Comparison of ENCODE assay signal across 9 mouse cellular contexts in genomic region chr17:69417724-69418373, GRCm38 (mm10). TPM values are rescaled to one million over a fixed set of nuclear protein-coding genes. Genes with fewer than 3 reads are reported as not detected.
A peak's percentile ranks its signal among the peaks of the same experiment; 100 is the strongest.
DNase-seq lines count a peak whose midpoint lies in the region; ATAC-seq and TF ChIP-seq lines count a peak whose summit lies in the region.
"Had no signal": no experiment of that assay in that cellular context is flagged by ENCODE, and none has a peak within 500 bp of the region (broad histone marks: within the 10 kb centered on the region; RNA-seq: fewer than 3 reads in every experiment).

No protein-coding gene starts in this region.

- H3K4me3 ChIP-seq in thymus, adult 2 months (ENCODE audit: control insufficient read depth, insufficient read depth, low read length) = peak overlapping the region; percentile 76
- H3K4me3 ChIP-seq in limb, embryonic 15.5 days = peak overlapping the region; percentile 84
- H3K4me3 ChIP-seq in small intestine, adult 2 months (ENCODE audit: low read depth, low read length) = peak overlapping the region; percentile 94

- no peaks in the 10 kb centered on the region for H3K36me3 ChIP-seq in thymus, adult 2 months (ENCODE audit: control insufficient read depth, insufficient read depth, low read length)
- H3K36me3 ChIP-seq in limb, embryonic 15.5 days = no peaks in the 10 kb centered on the region
- H3K36me3 ChIP-seq in small intestine, adult 2 months (ENCODE audit: control insufficient read depth, insufficient read depth, low read length) = no peaks in the 10 kb centered on the region

- H3K27ac ChIP-seq in thymus, adult 2 months (ENCODE audit: control insufficient read depth, insufficient read depth, low read length) = peak overlapping the region; percentile 29
- H3K27ac ChIP-seq in limb, embryonic 15.5 days = peak overlapping the region; percentile 98
- H3K27ac ChIP-seq in small intestine, adult 2 months (ENCODE audit: insufficient read depth, low read depth, low read length) = peak overlapping the region; percentile 95

- TF ChIP-seq CTCF in thymus, adult 2 months (IDR thresholded peaks at IDR 0.05; ENCODE audit: borderline replicate concordance, control insufficient read depth, extremely low read depth, insufficient read depth, low read length, poor library complexity) = no peak
- no peak for TF ChIP-seq CTCF in small intestine, adult 2 months (IDR thresholded peaks at IDR 0.05; ENCODE audit: extremely low read depth, insufficient read length, insufficient replicate concordance, low read depth, low read length)

- no peaks in the 10 kb centered on the region for H3K27me3 ChIP-seq in thymus, adult 2 months (ENCODE audit: control insufficient read depth, insufficient read depth, low read length)
- H3K27me3 ChIP-seq in limb, embryonic 15.5 days = no peaks in the 10 kb centered on the region
- H3K27me3 ChIP-seq in small intestine, adult 2 months (ENCODE audit: control insufficient read depth, insufficient read depth, low read length) = no peaks in the 10 kb centered on the region

- peak overlapping the region; percentile 64 for H3K4me2 ChIP-seq in limb, embryonic 15.5 days

- no peak for DNase-seq in thymus, adult 2 months
- no peak for DNase-seq in thymus, postnatal 14 days
- DNase-seq in adrenal gland, postnatal 36 days = no peak
- no peak for DNase-seq in frontal cortex, postnatal 14 days (ENCODE audit: low spot score in 2 of 2)
- no peak for DNase-seq in left cerebral cortex, postnatal 10 days (ENCODE audit: extremely low spot score in 1 of 2, low spot score in 2 of 2)

- 5% methylated on average over 26 of the region's 26 CpGs for WGBS in thymus, adult 2 months
- 3% methylated on average over 26 of the region's 26 CpGs for WGBS in limb, embryonic 15.5 days
- 2% methylated on average over 26 of the region's 26 CpGs for WGBS in small intestine, adult 2 months

- ATAC-seq in erythroblast, adult 5-6 weeks (replicated peaks; ENCODE audit: low FRiP score, poor library complexity, severe bottlenecking) = peak; percentile 33; the same call in 1 of the 2 replicates
- peak; percentile 22; the same call in 1 of the 2 replicates for ATAC-seq in limb, embryonic 15.5 days (ENCODE audit: insufficient number of reproducible peaks, low FRiP score, low TSS enrichment, low read depth)

- no peaks in the 10 kb centered on the region for H3K9me3 ChIP-seq in limb, embryonic 15.5 days

- peak overlapping the region; percentile 71 for H3K9ac ChIP-seq in limb, embryonic 15.5 days

- no peaks in the 10 kb centered on the region for H3K4me1 ChIP-seq in thymus, adult 2 months (replicated peaks; ENCODE audit: control insufficient read depth, insufficient read depth, low read length)
- peaks cover 2% of the 10 kb centered on the region; the same call in 1 of the 2 replicates for H3K4me1 ChIP-seq in limb, embryonic 15.5 days
- 0 out of 2 replicates have a peak, but pooled peaks cover 2% of the 10 kb centered on the region for H3K4me1 ChIP-seq in small intestine, adult 2 months (ENCODE audit: control insufficient read depth, insufficient read depth, insufficient read length, low read length)

- intact Hi-C loops in left cerebral cortex, postnatal 10 days (cut with DNase I) = no loop called here

- TF ChIP-seq POLR2A in thymus, adult 2 months (IDR thresholded peaks at IDR 0.05; ENCODE audit: control insufficient read depth, extremely low read depth, insufficient read depth, low read length, poor library complexity) = no peak
- no peak for TF ChIP-seq POLR2A in small intestine, adult 2 months (IDR thresholded peaks at IDR 0.05; ENCODE audit: low read depth, low read length)

RNA-seq across cellular contexts. Expression of gene Akain1, which starts 21.3 kb away (rescaled TPM):
- 0.08 TPM in 1 of 2 replicates, not detected in the other for polyA plus RNA-seq in thymus, adult 2 months (2012; rRNA removed)
- not detected in 2 replicates for total RNA-seq in erythroblast, adult 5-6 weeks (2015; ENCODE audit: low replicate concordance)
- not detected in 2 replicates for total RNA-seq in erythroblast, adult 5-6 weeks (2017; ENCODE audit: low replicate concordance)
- not detected in 2 replicates for polyA plus RNA-seq in limb, embryonic 15.5 days (2015; fragmentation: Nextera tagmentation; extraction: Ambion mirVana)
- polyA plus RNA-seq in small intestine, adult 2 months (2012; rRNA removed) = not detected in 2 replicates
- total RNA-seq in adrenal gland, postnatal 36 days (2021) = not detected
- total RNA-seq in left cerebral cortex, postnatal 10 days (2021) = 1 to 10 TPM in 1 of 2 experiments, under 1 TPM in 1; 0.93 to 1.8 TPM
- polyA plus RNA-seq: large intestine, adult 2 months had no signal

RNA-seq across cellular contexts. Expression of gene Zbtb14, which starts 35.0 kb away (rescaled TPM):
- polyA plus RNA-seq in thymus, adult 2 months (2012; rRNA removed) = 7.4 and 9.2 TPM in 2 replicates
- 6.3 and 6.5 TPM in 2 replicates for total RNA-seq in erythroblast, adult 5-6 weeks (2015; ENCODE audit: low replicate concordance)
- 8.5 and 9.5 TPM in 2 replicates for total RNA-seq in erythroblast, adult 5-6 weeks (2017; ENCODE audit: low replicate concordance)
- 17.8 and 19.8 TPM in 2 replicates for polyA plus RNA-seq in limb, embryonic 15.5 days (2015; fragmentation: Nextera tagmentation; extraction: Ambion mirVana)
- polyA plus RNA-seq in small intestine, adult 2 months (2012; rRNA removed) = 0.88 and 1.3 TPM in 2 replicates
- total RNA-seq in adrenal gland, postnatal 36 days (2021) = 10 to 100 TPM; 14.5 to 17.4 TPM
- total RNA-seq in left cerebral cortex, postnatal 10 days (2021) = 10 to 100 TPM; 24.5 to 25.1 TPM

Comparison
In these comparisons a context has a peak if more than half of its experiments do, and no peak if none do; other contexts are left out.
1. H3K27ac ChIP-seq: peak in every context shown above with its lines; median percentile 98 in limb, embryonic 15.5 days; 95 in small intestine, adult 2 months; 29 in thymus, adult 2 months.